Mouse (Mus musculus): Measurements from ENCODE around the gene Ms4a18.

Ms4a18 gene

GRCm38 (mm10) chr19:10983146-10983545 is 34.7 kb downstream of the Ms4a18 start:
- no peak for DNase-seq (ENCODE audit: low spot score)

- no peak for DNase-seq (ENCODE audit: low spot score)
Measured at GRCm38 (mm10) chr19:10980210-10980609, 37.6 kb downstream of the Ms4a18 start.

GRCm38 (mm10) chr19:10979184-10980168 is 38.4 kb downstream of the Ms4a18 start:
- peak; percentile 40 for DNase-seq (ENCODE audit: low spot score)

- peak; percentile 14 for DNase-seq (ENCODE audit: low spot score)
Measured at GRCm38 (mm10) chr19:10976318-10976717, 41.5 kb downstream of the Ms4a18 start.

- no peak for DNase-seq (ENCODE audit: low spot score)
Measured at GRCm38 (mm10) chr19:10975187-10975586, 42.6 kb downstream of the Ms4a18 start.

GRCm38 (mm10) chr19:10974238-10974865 is 43.5 kb downstream of the Ms4a18 start, which contains the start of gene Ms4a10:
TSS of gene Ms4a10 (minus strand) at chr19:10974670.
- no peak for DNase-seq (ENCODE audit: low spot score)

GRCm38 (mm10) chr19:10973187-10973586 is 44.6 kb downstream of the Ms4a18 start:
- no peak for DNase-seq (ENCODE audit: low spot score)

- no peak for DNase-seq (ENCODE audit: low spot score)
Measured at GRCm38 (mm10) chr19:10972660-10973059, 45.2 kb downstream of the Ms4a18 start.

- no peak for DNase-seq (ENCODE audit: low spot score)
Measured at GRCm38 (mm10) chr19:10970457-10970856, 47.4 kb downstream of the Ms4a18 start.

GRCm38 (mm10) chr19:10968578-10968977 is 49.3 kb downstream of the Ms4a18 start:
- no peak for DNase-seq (ENCODE audit: low spot score)

GRCm38 (mm10) chr19:10965721-10966120 is 52.1 kb downstream of the Ms4a18 start:
- no peak for DNase-seq (ENCODE audit: low spot score)

- no peak for DNase-seq (ENCODE audit: low spot score)
Measured at GRCm38 (mm10) chr19:10959978-10960346, 57.9 kb downstream of the Ms4a18 start.

- peak; percentile 68 for DNase-seq (ENCODE audit: low spot score)
Measured at GRCm38 (mm10) chr19:10959085-10959977, 58.5 kb downstream of the Ms4a18 start.

- no peak for DNase-seq (ENCODE audit: low spot score)
Measured at GRCm38 (mm10) chr19:10952021-10952939, 65.6 kb downstream of the Ms4a18 start.

GRCm38 (mm10) chr19:10949558-10949957 is 68.3 kb downstream of the Ms4a18 start:
- DNase-seq (ENCODE audit: low spot score): no peak

- peak; percentile 97 for DNase-seq (ENCODE audit: low spot score)
Measured at GRCm38 (mm10) chr19:10949112-10949511, 68.7 kb downstream of the Ms4a18 start, which contains the start of gene Ccdc86. TSS of gene Ccdc86 (minus strand) at chr19:10949266.

GRCm38 (mm10) chr19:10948416-10948815 is 69.4 kb downstream of the Ms4a18 start:
- DNase-seq (ENCODE audit: low spot score): no peak

- DNase-seq (ENCODE audit: low spot score): no peak
Measured at GRCm38 (mm10) chr19:10947219-10947618, 70.6 kb downstream of the Ms4a18 start.

Data from c-Kit-positive CD71-positive TER-119-positive erythroid progenitor cells, embryonic 14.5 days (primary cell).